Mouse (Mus musculus): Measurements from ENCODE around the gene Cdc14b.

- TF ChIP-seq CTCF (IDR thresholded peaks at IDR 0.05; ENCODE audit: low read depth) (no peak), EP300 (IDR thresholded peaks at IDR 0.05; ENCODE audit: low read depth) (no peak)
Observed at GRCm38 (mm10) chr13:64280940-64281339, 5.8 kb upstream of the Cdc14b start.
